Mouse (Mus musculus) MEL (cell line): ENCODE data around the gene Ddx21. TPM values are rescaled to one million over a fixed set of nuclear protein-coding genes. Genes with fewer than 3 reads are reported as not detected.

Experiments used
- DNase-seq: peaks from one replicate; pipeline ENCODE4 v3.0.0; 2011; ENCODE audit warnings: low read depth, low spot score
- H3K27ac ChIP-seq: 2 replicates; pipeline ENCODE4 v1.5.1; 2012; ENCODE audit warnings: low read depth, mild to moderate bottlenecking, control low read depth, low read length, moderate library complexity; ENCODE audit not compliant: control insufficient read depth
- H3K27me3 ChIP-seq, 2 experiments: fragments of 150-350 bp in 1 of 2; sonication (generic) in 1 of 2; 2 replicates each; pipeline ENCODE4 v1.6.1; 2012; ENCODE audit warnings: low read length in 2 of 2, mild to moderate bottlenecking in 2 of 2, improper control_type of control experiment in 1 of 2, moderate library complexity in 1 of 2; ENCODE audit not compliant: insufficient read depth in 2 of 2, control insufficient read depth in 1 of 2
- H3K36me3 ChIP-seq, 2 experiments: 2 replicates each; pipeline ENCODE4 v1.6.1; 2012 to 2014; ENCODE audit warnings: low read length in 2 of 2, improper control_type of control experiment in 1 of 2, inconsistent platforms in 1 of 2, mild to moderate bottlenecking in 1 of 2; ENCODE audit not compliant: insufficient read depth in 2 of 2, control insufficient read depth in 1 of 2
- H3K4me1 ChIP-seq, 2 experiments: fragments of 150-350 bp in 1 of 2; sonication (generic) in 1 of 2; 2 replicates each; pipeline ENCODE4 v1.6.1; 2012; ENCODE audit warnings: low read length in 2 of 2, improper control_type of control experiment in 1 of 2, mild to moderate bottlenecking in 1 of 2; ENCODE audit not compliant: insufficient read depth in 2 of 2, control insufficient read depth in 1 of 2
- H3K4me3 ChIP-seq, 2 experiments: fragments of 150-350 bp in 1 of 2; sonication (generic) in 1 of 2; 2 replicates each; pipeline ENCODE4 v1.5.1; 2012; ENCODE audit warnings: low read depth in 2 of 2, low read length in 2 of 2, mild to moderate bottlenecking in 2 of 2, moderate library complexity in 2 of 2, control low read depth in 1 of 2, improper control_type of control experiment in 1 of 2; ENCODE audit not compliant: control insufficient read depth in 1 of 2, insufficient read depth in 1 of 2
- H3K79me2 ChIP-seq: 2 replicates; pipeline ENCODE4 v1.6.1; 2012; ENCODE audit warnings: mild to moderate bottlenecking, low read length, moderate library complexity; ENCODE audit not compliant: control insufficient read depth, poor library complexity, insufficient read depth
- H3K9ac ChIP-seq: 2 replicates; pipeline ENCODE4 v1.6.1; 2012; ENCODE audit warnings: low read depth, mild to moderate bottlenecking, control low read depth, low read length, moderate library complexity; ENCODE audit not compliant: control insufficient read depth, poor library complexity, severe bottlenecking
- H3K9me3 ChIP-seq: fragments of 150-350 bp; sonication (generic); replicated peaks from 2 replicates; pipeline ENCODE4 v1.6.1; 2012; ENCODE audit warnings: mild to moderate bottlenecking, low read length, improper control_type of control experiment, moderate library complexity; ENCODE audit not compliant: insufficient read depth
- BHLHE40 ChIP-seq: IDR thresholded peaks from 2 replicates; pipeline ENCODE4 v1.6.1; 2012; ENCODE audit warnings: low read depth, mild to moderate bottlenecking, inconsistent platforms, low read length, improper control_type of control experiment, borderline replicate concordance
- CHD2 ChIP-seq: IDR thresholded peaks from 2 replicates; pipeline ENCODE4 v1.6.1; 2011; ENCODE audit warnings: low read length, improper control_type of control experiment
- CTCF ChIP-seq, 3 experiments: IDR thresholded peaks in 2 of 3; conservative IDR thresholded peaks in 1 of 3; 2 replicates each; pipeline ENCODE4 v1.5.1; 2011 to 2012; ENCODE audit warnings: low read length in 3 of 3, low read depth in 2 of 3, mild to moderate bottlenecking in 2 of 3, improper control_type of control experiment in 1 of 3, inconsistent platforms in 1 of 3, mixed read lengths in 1 of 3, moderate library complexity in 1 of 3; ENCODE audit not compliant: control insufficient read depth in 1 of 3, insufficient read depth in 1 of 3, poor library complexity in 1 of 3, severe bottlenecking in 1 of 3
- E2F4 ChIP-seq: IDR thresholded peaks from 2 replicates; pipeline ENCODE4 v1.6.1; 2011; ENCODE audit warnings: low read depth, low read length, improper control_type of control experiment, borderline replicate concordance
- ELF1 ChIP-seq: IDR thresholded peaks from 2 replicates; pipeline ENCODE4 v1.6.1; 2014; ENCODE audit warnings: low read depth, mild to moderate bottlenecking, inconsistent platforms, low read length, improper control_type of control experiment, moderate library complexity
- ETS1 ChIP-seq: IDR thresholded peaks from 2 replicates; pipeline ENCODE4 v1.6.1; 2012; ENCODE audit warnings: low read depth, mild to moderate bottlenecking, inconsistent platforms, low read length, improper control_type of control experiment, moderate library complexity
- GABPA ChIP-seq: IDR thresholded peaks from 2 replicates; pipeline ENCODE4 v1.6.1; 2012; ENCODE audit warnings: low read depth, mild to moderate bottlenecking, inconsistent platforms, low read length, improper control_type of control experiment, moderate library complexity
- GATA1 ChIP-seq: IDR thresholded peaks from 2 replicates; pipeline ENCODE4 v1.6.1; 2011; ENCODE audit warnings: low read depth, low read length, improper control_type of control experiment
- HCFC1 ChIP-seq: IDR thresholded peaks from 2 replicates; pipeline ENCODE4 v1.6.1; 2012; ENCODE audit warnings: low read depth, mild to moderate bottlenecking, inconsistent platforms, low read length, improper control_type of control experiment, moderate library complexity
- JUND ChIP-seq: IDR thresholded peaks from 2 replicates; pipeline ENCODE4 v1.6.1; 2011; ENCODE audit warnings: low read depth, mild to moderate bottlenecking, improper control_type of control experiment, low read length
- MAFK ChIP-seq: IDR thresholded peaks from 2 replicates; pipeline ENCODE4 v1.6.1; 2011; ENCODE audit warnings: low read depth, mild to moderate bottlenecking, low read length, improper control_type of control experiment, borderline replicate concordance
- MAX ChIP-seq: IDR thresholded peaks from 2 replicates; pipeline ENCODE4 v1.6.1; 2011; ENCODE audit warnings: low read length, improper control_type of control experiment
- MAZ ChIP-seq: IDR thresholded peaks from 2 replicates; pipeline ENCODE4 v1.6.1; 2012; ENCODE audit warnings: low read depth, mild to moderate bottlenecking, inconsistent platforms, low read length, improper control_type of control experiment
- MEF2A ChIP-seq: IDR thresholded peaks from 2 replicates; pipeline ENCODE4 v1.6.1; 2014; ENCODE audit warnings: low read depth, mild to moderate bottlenecking, inconsistent platforms, low read length, improper control_type of control experiment; ENCODE audit not compliant: poor library complexity, insufficient replicate concordance, severe bottlenecking; ENCODE audit errors: extremely low read depth
- MYB ChIP-seq: IDR thresholded peaks from 2 replicates; pipeline ENCODE4 v1.6.1; 2011; ENCODE audit warnings: mild to moderate bottlenecking, low read depth, low read length, improper control_type of control experiment
- MYC ChIP-seq: IDR thresholded peaks from 2 replicates; pipeline ENCODE4 v1.6.1; 2011; ENCODE audit warnings: low read depth, mild to moderate bottlenecking, low read length, improper control_type of control experiment, moderate library complexity
- NELFE ChIP-seq: IDR thresholded peaks from 2 replicates; pipeline ENCODE4 v1.6.1; 2011; ENCODE audit warnings: low read depth, low read length, improper control_type of control experiment
- NRF1 ChIP-seq: IDR thresholded peaks from 2 replicates; pipeline ENCODE4 v1.6.1; 2014; ENCODE audit warnings: low read depth, mild to moderate bottlenecking, inconsistent platforms, low read length, improper control_type of control experiment, moderate library complexity; ENCODE audit not compliant: poor library complexity, insufficient read depth, severe bottlenecking
- POLR2A ChIP-seq, 2 experiments: IDR thresholded peaks; 2 replicates each; pipeline ENCODE4 v1.6.1; 2011 to 2012; ENCODE audit warnings: low read length in 2 of 2, mild to moderate bottlenecking in 2 of 2, control low read depth in 1 of 2, improper control_type of control experiment in 1 of 2, low read depth in 1 of 2, moderate library complexity in 1 of 2; ENCODE audit not compliant: control insufficient read depth in 1 of 2, insufficient read depth in 1 of 2, poor library complexity in 1 of 2
- POLR2AphosphoS2 ChIP-seq: IDR thresholded peaks from 2 replicates; pipeline ENCODE4 v1.6.1; 2011; ENCODE audit warnings: low read length, improper control_type of control experiment
- POLR2AphosphoS5 ChIP-seq: IDR thresholded peaks from 2 replicates; pipeline ENCODE4 v1.6.1; 2012; ENCODE audit warnings: low read depth, borderline replicate concordance, mild to moderate bottlenecking, inconsistent platforms, low read length, moderate library complexity, mixed read lengths
- RAD21 ChIP-seq: IDR thresholded peaks from 2 replicates; pipeline ENCODE4 v1.6.1; 2011; ENCODE audit warnings: mild to moderate bottlenecking, low read depth, low read length, improper control_type of control experiment
- RCOR1 ChIP-seq: IDR thresholded peaks from 2 replicates; pipeline ENCODE4 v1.6.1; 2012; ENCODE audit warnings: low read depth, mild to moderate bottlenecking, inconsistent platforms, low read length, improper control_type of control experiment
- SIN3A ChIP-seq: IDR thresholded peaks from 2 replicates; pipeline ENCODE4 v1.6.1; 2012; ENCODE audit warnings: low read length, improper control_type of control experiment, inconsistent platforms
- SMC3 ChIP-seq: IDR thresholded peaks from 2 replicates; pipeline ENCODE4 v1.6.1; 2011; ENCODE audit warnings: low read depth, low read length, improper control_type of control experiment
- TAL1 ChIP-seq: IDR thresholded peaks from 2 replicates; pipeline ENCODE4 v1.6.1; 2012; ENCODE audit warnings: mild to moderate bottlenecking, inconsistent platforms, low read length, moderate library complexity, mixed read lengths
- TCF12 ChIP-seq: IDR thresholded peaks from 2 replicates; pipeline ENCODE4 v1.6.1; 2014; ENCODE audit warnings: low read depth, mild to moderate bottlenecking, inconsistent platforms, low read length, improper control_type of control experiment, moderate library complexity
- UBTF ChIP-seq: IDR thresholded peaks from 2 replicates; pipeline ENCODE4 v1.6.1; 2012; ENCODE audit warnings: low read depth, mild to moderate bottlenecking, inconsistent platforms, low read length, improper control_type of control experiment, moderate library complexity, borderline replicate concordance; ENCODE audit not compliant: insufficient read depth
- USF1 ChIP-seq: IDR thresholded peaks from 2 replicates; pipeline ENCODE4 v1.6.1; 2014; ENCODE audit warnings: low read depth, mild to moderate bottlenecking, inconsistent platforms, low read length, improper control_type of control experiment, moderate library complexity
- USF2 ChIP-seq, 2 experiments: IDR thresholded peaks; 2 replicates each; pipeline ENCODE4 v1.6.1; 2011 to 2012; ENCODE audit warnings: improper control_type of control experiment in 2 of 2, low read length in 2 of 2, borderline replicate concordance in 1 of 2, inconsistent platforms in 1 of 2, low read depth in 1 of 2, mild to moderate bottlenecking in 1 of 2; ENCODE audit not compliant: insufficient read depth in 1 of 2
- ZC3H11A ChIP-seq: IDR thresholded peaks from 2 replicates; pipeline ENCODE4 v1.6.1; 2012; ENCODE audit warnings: low read depth, mild to moderate bottlenecking, inconsistent platforms, low read length, improper control_type of control experiment
- ZKSCAN1 ChIP-seq: IDR thresholded peaks from 2 replicates; pipeline ENCODE4 v1.6.1; 2012; ENCODE audit warnings: low read depth, mild to moderate bottlenecking, inconsistent platforms, low read length, improper control_type of control experiment, moderate library complexity
- polyA plus RNA-seq, 2 experiments: library from polyadenylated mRNA; stranded (reverse) in 1 of 2; unstranded in 1 of 2; fragments of >175 nt in 1 of 2; fragments of >200 nt in 1 of 2; gene quantifications; 2 replicates each; pipeline versions ENCODE4 v1.2.1 to v1.2.4; 2012; ENCODE audit warnings: low replicate concordance in 2 of 2, low read depth in 1 of 2; ENCODE audit not compliant: insufficient read length in 2 of 2, insufficient read depth in 1 of 2, missing spikeins in 1 of 2
- total RNA-seq: library from RNA; depleted of rRNA; stranded (reverse); fragments of 300-350 nt; gene quantifications from 2 replicates; pipeline ENCODE4 v1.2.3, GENCODE M21; 2012

Ddx21 gene
- total and polyA plus RNA-seq, 3 experiments = 299 to 2,442 (median 386) TPM

GRCm38 (mm10) chr10:62570126-62570871, 31.8 kb downstream of the Ddx21 start (continued):
- TF ChIP-seq E2F4 = no peak
- TF ChIP-seq JUND = no peak
- TF ChIP-seq RCOR1 = no peak
- TF ChIP-seq USF1 = peak; percentile 49; the same call in 1 of the 2 replicates
- TF ChIP-seq GATA1 = 0 out of 2 replicates have a peak, but pooled peaks have one; percentile 21
- TF ChIP-seq, all 39 proteins: peak for 8

- Histone ChIP-seq H3K27me3 (no peaks in the 10 kb centered on the region), H3K4me1 (peaks cover 21 to 28% of the 10 kb centered on the region in 2 experiments), H3K4me3 (no peak overlapping the region), H3K9me3 (no peaks in the 10 kb centered on the region), H3K9ac (peak overlapping the region; percentile 10; the same call in 1 of the 2 replicates), H3K79me2 (peaks cover 2% of the 10 kb centered on the region; the same call in 1 of the 2 replicates), H3K27ac (peak overlapping the region; percentile 66), H3K36me3 (peaks cover 28 to 42% of the 10 kb centered on the region in 2 experiments)
- DNase-seq = peak; percentile 60
- TF ChIP-seq E2F4 = no peak
- no peak for TF ChIP-seq CTCF (IDR thresholded peaks at IDR 0.05 in 2 of 3, conservative IDR thresholded peaks at IDR 0.05 in 1 of 3; ENCODE audit: control insufficient read depth in 1 of 3, insufficient read depth in 1 of 3, low read depth in 2 of 3, low read length in 3 of 3, poor library complexity in 1 of 3, severe bottlenecking in 1 of 3)
- TF ChIP-seq ZC3H11A = no peak
- TF ChIP-seq RAD21 = no peak
- TF ChIP-seq NELFE = no peak
- TF ChIP-seq MAX = no peak
- TF ChIP-seq MYC = peak; percentile 59; the same call in 1 of the 2 replicates
- TF ChIP-seq MAFK = peak; percentile 66; the same call in 1 of the 2 replicates
- peak; percentile 93 for TF ChIP-seq ETS1
- no peak for TF ChIP-seq UBTF
- peak; percentile 97 for TF ChIP-seq TCF12
- no peak for TF ChIP-seq ELF1
- no peak for TF ChIP-seq POLR2AphosphoS5
- TF ChIP-seq POLR2A (IDR thresholded peaks at IDR 0.05; ENCODE audit: control insufficient read depth in 1 of 2, insufficient read depth in 1 of 2, low read depth in 1 of 2, low read length in 2 of 2, poor library complexity in 1 of 2) = no peak
- peak; percentile 96 for TF ChIP-seq SIN3A
- TF ChIP-seq GABPA = peak; percentile 68; the same call in 1 of the 2 replicates
- no peak for TF ChIP-seq ZKSCAN1
- peak; percentile 92 for TF ChIP-seq RCOR1
- TF ChIP-seq USF2 (IDR thresholded peaks at IDR 0.05; ENCODE audit: borderline replicate concordance in 1 of 2, insufficient read depth in 1 of 2, low read depth in 1 of 2, low read length in 2 of 2) = no peak
- TF ChIP-seq GATA1 = peak; percentile 99
- peak; percentile 46 for TF ChIP-seq HCFC1
- TF ChIP-seq TAL1 = no peak
- peak; percentile 99 for TF ChIP-seq MYB
- no peak for TF ChIP-seq POLR2AphosphoS2
- TF ChIP-seq BHLHE40 = peak; percentile 66; the same call in 1 of the 2 replicates
- TF ChIP-seq SMC3 = no peak
- no peak for TF ChIP-seq MAZ
- peak; percentile 83 for TF ChIP-seq MEF2A
- TF ChIP-seq NRF1 = no peak
- TF ChIP-seq CHD2 = peak; percentile 17; the same call in 1 of the 2 replicates
Measured at GRCm38 (mm10) chr10:62568861-62569260, 33.2 kb downstream of the Ddx21 start.
